Mouse (Mus musculus): ENCODE measurements around the gene Tns1.

The Tns1 gene

GRCm38 (mm10) chr1:74008966-74009365, 115.3 kb downstream of the Tns1 start:
- peak; percentile 87 for DNase-seq

DNA sequence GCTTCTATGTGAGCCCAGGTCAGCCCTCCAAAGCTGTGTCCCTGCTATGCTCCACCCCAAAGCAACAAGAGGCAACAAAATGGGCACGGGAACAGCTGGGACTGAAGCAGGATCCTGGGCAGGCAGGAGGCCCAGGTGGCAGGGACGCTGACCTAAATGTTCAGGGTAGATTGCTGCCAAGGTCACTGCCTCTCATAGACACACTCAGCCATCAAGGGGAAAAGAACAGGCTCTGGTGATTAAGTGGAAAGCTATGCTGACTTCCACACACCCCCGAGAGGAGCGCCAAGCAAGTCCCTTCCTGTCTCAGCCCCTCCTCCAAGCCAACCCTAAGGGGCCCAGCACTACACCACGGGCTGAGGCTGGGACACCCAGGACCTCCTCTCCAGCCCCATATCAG, 115.8 kb downstream of the Tns1 start:
- peak; percentile 89 for DNase-seq

GRCm38 (mm10) chr1:74007398-74008050, 116.7 kb downstream of the Tns1 start:
- DNase-seq: peak; percentile 84

DNA sequence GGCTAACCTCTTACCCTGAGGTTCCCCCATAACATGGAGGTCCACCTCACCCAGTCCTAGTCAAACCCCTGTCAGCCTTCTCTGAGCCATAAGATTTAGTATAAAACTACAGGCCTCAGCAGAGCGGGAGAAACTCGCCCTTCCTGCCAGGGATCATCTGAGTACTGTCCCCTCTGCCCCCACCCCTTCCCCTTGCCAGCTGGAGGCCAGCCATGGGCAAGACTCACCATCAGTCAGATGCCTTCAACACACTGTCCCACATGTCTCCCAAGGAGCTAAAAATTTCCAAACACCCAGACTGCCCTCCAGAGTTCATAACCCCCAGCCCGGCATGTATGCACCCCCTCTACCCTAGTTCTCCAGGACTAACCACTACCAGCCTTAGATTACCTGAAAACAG, 119.2 kb downstream of the Tns1 start:
- peak; percentile 83 for DNase-seq

GRCm38 (mm10) chr1:74003723-74004122, 120.5 kb downstream of the Tns1 start:
- no peak for DNase-seq

GRCm38 (mm10) chr1:74001449-74001820, 122.8 kb downstream of the Tns1 start:
- DNase-seq: peak; percentile 63

GRCm38 (mm10) chr1:74000810-74001448, 123.3 kb downstream of the Tns1 start:
- DNase-seq: no peak

- peak; percentile 68 for DNase-seq
These were observed 124.0 kb downstream of the Tns1 start for GRCm38 (mm10) chr1:74000191-74000651.

DNA sequence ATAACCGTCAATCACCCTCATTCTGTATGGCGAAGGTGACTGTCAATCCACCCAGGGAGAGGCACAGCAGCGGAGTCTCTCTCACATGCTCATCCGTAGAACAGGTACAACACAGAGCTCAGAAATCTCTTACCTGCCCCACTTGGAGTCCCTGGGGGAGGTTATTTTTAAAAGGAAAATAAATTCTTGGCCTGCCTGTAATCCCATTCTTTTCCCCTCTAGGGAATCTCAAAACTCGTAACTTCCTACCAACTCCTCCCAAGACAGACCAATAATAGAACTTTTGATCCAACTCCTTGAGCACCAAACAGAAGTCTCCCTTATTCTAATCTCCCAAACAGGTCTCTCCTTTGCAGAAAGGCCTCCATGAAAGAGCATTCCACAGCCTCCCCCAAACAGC, 124.7 kb downstream of the Tns1 start:
- DNase-seq: no peak

- DNase-seq: peak; percentile 80
These were observed 125.3 kb downstream of the Tns1 start for GRCm38 (mm10) chr1:73998925-73999375.

DNA sequence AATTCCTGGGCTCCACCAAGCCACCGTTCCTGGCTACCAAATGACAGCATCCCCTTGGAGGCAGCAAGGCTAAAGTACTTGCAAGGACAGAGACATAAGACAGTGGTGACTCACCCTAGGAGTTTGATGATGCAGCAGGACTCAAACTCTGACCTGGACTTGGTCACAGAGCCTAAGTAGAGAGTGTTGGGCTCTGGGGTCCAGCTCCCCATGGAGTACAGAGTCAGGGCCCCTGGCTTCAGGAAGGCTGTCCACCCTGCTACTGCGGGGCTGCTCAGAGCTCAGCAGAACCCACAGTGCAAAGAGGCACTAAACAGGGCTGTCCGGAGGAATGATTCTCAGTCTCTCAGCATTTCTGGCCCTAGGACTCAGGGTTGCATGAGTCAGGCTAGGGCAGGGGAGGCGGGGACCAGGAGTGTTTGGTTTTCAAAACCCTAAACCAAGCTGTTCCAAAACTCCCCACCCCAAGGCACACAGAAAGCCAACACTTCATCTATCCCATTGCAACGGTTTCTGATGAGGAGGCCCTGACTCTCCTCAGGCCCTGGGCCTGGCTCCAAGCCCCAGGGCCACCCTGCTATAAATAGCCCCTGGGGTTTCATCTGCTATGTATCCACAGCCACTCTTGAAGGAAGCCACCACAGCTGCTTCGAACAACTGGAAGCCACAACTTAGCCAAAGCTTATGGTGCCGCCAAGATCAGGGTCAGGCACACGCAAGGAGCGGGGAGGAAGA, 126.0 kb downstream of the Tns1 start:
- peak; percentile 91 for DNase-seq

DNA sequence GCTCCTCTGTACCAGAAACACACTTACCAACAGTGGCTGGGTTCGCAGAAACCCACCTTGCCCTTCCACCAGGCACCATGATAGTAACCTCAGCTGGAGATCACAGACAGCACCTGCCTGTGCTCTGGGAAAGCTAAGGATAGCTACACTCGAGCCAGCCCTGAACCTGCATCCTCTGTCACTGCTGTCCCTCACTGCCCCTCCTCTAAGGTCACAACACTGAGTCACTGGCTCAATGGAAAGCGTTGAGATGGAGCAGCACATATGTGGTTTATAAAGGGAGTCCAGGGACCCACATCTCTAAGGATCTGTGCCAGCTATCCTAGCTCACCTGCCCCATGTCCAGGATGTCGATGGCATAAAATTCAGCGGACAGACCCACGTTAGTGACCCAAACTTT, 126.9 kb downstream of the Tns1 start:
- DNase-seq: no peak

DNA sequence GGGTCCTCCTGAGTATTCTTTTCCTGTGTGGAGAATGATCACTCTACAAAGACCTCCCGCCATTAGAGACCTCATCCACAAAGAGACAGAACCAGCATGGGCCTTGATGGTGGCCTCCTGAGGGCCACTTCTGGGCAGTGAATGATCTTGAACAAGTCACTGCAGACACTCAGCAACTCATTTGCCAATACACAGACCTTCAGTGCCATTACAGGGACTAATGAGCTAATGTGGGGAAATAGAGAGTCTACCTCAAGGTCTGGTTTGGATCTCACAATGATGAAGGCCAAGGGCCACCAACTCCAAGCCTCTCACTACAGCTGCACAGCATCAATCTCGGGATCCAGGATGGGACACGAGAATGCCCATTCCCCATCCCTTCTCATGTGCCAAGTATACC, 127.6 kb downstream of the Tns1 start:
- DNase-seq: no peak

DNA sequence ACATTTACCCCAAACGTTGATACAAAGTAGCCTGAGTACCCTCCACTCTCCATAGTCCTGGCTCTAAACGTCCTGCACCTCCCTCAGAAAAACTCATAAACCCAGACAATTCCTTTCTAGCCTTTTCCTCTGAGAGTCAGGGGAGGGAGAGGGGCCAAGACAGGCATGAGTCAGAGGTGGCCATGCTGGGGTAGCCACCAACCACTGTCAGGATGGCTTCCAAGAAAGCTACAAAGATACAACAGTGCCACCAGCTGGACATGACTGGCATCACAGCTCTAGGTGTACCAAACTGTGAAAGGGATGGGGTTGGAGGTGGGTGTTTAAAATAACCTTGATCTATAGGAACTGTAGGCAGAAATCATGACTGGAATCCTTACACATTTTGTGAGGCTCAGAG, 128.0 kb downstream of the Tns1 start:
- peak; percentile 86 for DNase-seq

GRCm38 (mm10) chr1:73995063-73995810, 129.0 kb downstream of the Tns1 start:
- no peak for DNase-seq

DNA sequence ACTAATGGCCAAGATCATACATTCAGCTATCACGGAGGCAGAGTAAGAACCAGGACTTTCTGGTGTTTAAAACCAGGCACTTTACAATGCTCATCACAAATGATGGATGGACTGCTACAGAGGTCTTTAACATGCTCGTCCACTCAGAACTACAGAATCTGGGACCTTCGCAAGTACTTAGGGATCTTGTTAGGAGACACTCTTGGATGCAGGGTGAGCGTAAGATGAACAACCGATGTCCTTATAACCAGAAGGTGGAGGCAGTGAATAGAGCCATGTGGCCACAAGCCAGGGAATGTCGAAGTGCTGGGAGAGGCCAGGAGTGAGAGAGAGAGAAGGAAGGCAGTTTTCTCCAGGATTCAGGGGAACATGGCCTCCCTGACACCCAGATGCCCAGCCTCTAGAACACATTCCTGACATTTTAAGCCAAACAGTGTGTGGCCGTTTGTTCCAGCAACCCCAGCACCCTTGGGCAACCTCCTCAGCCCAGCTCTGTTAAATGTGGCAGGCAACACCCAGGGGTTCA, 130.3 kb downstream of the Tns1 start:
- peak; percentile 85 for DNase-seq

- no peak for DNase-seq
These were observed 131.0 kb downstream of the Tns1 start for GRCm38 (mm10) chr1:73993279-73993678.

- DNase-seq: peak; percentile 52
These were observed 131.9 kb downstream of the Tns1 start for GRCm38 (mm10) chr1:73992201-73992938.

- DNase-seq: no peak
These were observed 133.0 kb downstream of the Tns1 start for GRCm38 (mm10) chr1:73991226-73991625.

DNA sequence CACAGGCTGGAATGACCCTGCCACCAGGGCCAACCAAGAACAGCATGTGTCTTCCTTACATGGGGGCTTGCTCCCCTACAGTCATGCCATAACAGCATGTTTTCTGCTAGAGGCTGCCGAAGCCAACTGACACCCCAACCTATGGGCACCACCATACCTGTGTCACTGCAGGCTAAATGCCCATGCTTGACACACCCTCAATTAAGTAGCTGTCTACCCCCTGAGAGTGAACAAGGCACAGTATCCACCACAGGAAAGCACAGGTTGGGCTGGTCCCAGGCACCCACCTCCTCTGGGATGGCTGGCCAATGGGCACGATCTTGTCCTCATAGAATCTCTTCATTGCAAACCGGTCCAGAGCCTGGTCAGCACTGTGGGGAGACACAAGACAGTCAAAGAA, 134.2 kb downstream of the Tns1 start:
- DNase-seq: no peak

GRCm38 (mm10) chr1:73987705-73988201, 136.5 kb downstream of the Tns1 start:
- peak; percentile 86 for DNase-seq
